In genomic region chr9:120919130-120919529, GRCm38 (mm10) we compare ENCODE assay signal across 11 mouse cellular contexts. TPM values are rescaled to one million over a fixed set of nuclear protein-coding genes. Genes with fewer than 3 reads are reported as not detected.
DNase-seq lines count a peak whose midpoint lies in the region; ATAC-seq and TF ChIP-seq lines count a peak whose summit lies in the region.
"Had no signal": no experiment of that assay in that cellular context is flagged by ENCODE, and none has a peak within 500 bp of the region (broad histone marks: within the 10 kb centered on the region; RNA-seq: fewer than 3 reads in every experiment).

No protein-coding gene starts in this region.

- H3K9ac ChIP-seq in lung, postnatal 0 days (replicated peaks; ENCODE audit: low read depth): no peak overlapping the region
- H3K9ac ChIP-seq in heart, embryonic 11.5 days (ENCODE audit: low read depth, low read length): no peak overlapping the region
- H3K9ac ChIP-seq: limb, embryonic 13.5 days; midbrain, embryonic 13.5 days had no signal

- no peak for TF ChIP-seq POLR2A in lung, adult 2 months (IDR thresholded peaks at IDR 0.05; ENCODE audit: borderline replicate concordance, extremely low read depth, low read depth, low read length)

- DNase-seq in lung, adult 2 months: peak; percentile 36
- no peak for DNase-seq in lung, postnatal 14 days
- no peak for DNase-seq in embryonic facial prominence, embryonic 10.5 days (ENCODE audit: low spot score)
- peak; percentile 74 for DNase-seq in lung, postnatal 0 days (ENCODE audit: low spot score)
- DNase-seq in urinary bladder, postnatal 36 days (ENCODE audit: low spot score in 2 of 2): peak; percentile 64 to 67
- DNase-seq in MN1 (ENCODE audit: low spot score): no peak
- DNase-seq: gastrocnemius, postnatal 36 days had no signal

- ATAC-seq in lung, postnatal 0 days: peak; percentile 64
- no peak for ATAC-seq in heart, embryonic 11.5 days (replicated peaks; ENCODE audit: insufficient number of reproducible peaks, low FRiP score, low TSS enrichment)
- ATAC-seq: midbrain, embryonic 13.5 days; Patski had no signal

- no peaks in the 10 kb centered on the region for H3K36me3 ChIP-seq in embryonic facial prominence, embryonic 10.5 days (replicated peaks)
- no peaks in the 10 kb centered on the region for H3K36me3 ChIP-seq in lung, postnatal 0 days (ENCODE audit: insufficient read depth, low read length)
- no peaks in the 10 kb centered on the region for H3K36me3 ChIP-seq in heart, embryonic 11.5 days (ENCODE audit: control insufficient read depth, insufficient read depth, low read length)
- H3K36me3 ChIP-seq: limb, embryonic 13.5 days; midbrain, embryonic 13.5 days had no signal

- WGBS in lung, adult 2 months: 50% methylated on average over 5 of the region's 5 CpGs
- 79% methylated on average over 5 of the region's 5 CpGs for WGBS in embryonic facial prominence, embryonic 10.5 days
- 46% methylated on average over 5 of the region's 5 CpGs for WGBS in lung, postnatal 0 days
- 70% methylated on average over 5 of the region's 5 CpGs for WGBS in heart, embryonic 11.5 days (ENCODE audit: insufficient replicate concordance)

- no peak overlapping the region for H3K4me3 ChIP-seq in lung, adult 2 months (replicated peaks; ENCODE audit: extremely low read depth, low read depth, low read length)
- H3K4me3 ChIP-seq in embryonic facial prominence, embryonic 10.5 days: no peak overlapping the region
- no peak overlapping the region for H3K4me3 ChIP-seq in lung, postnatal 0 days (ENCODE audit: low read depth, low read length)
- no peak overlapping the region for H3K4me3 ChIP-seq in heart, embryonic 11.5 days (ENCODE audit: low read depth, low read length)
- H3K4me3 ChIP-seq: limb, embryonic 13.5 days; midbrain, embryonic 13.5 days had no signal

- no peaks in the 10 kb centered on the region for H3K27me3 ChIP-seq in embryonic facial prominence, embryonic 10.5 days (replicated peaks; ENCODE audit: low read depth, poor library complexity, severe bottlenecking)
- H3K27me3 ChIP-seq in lung, postnatal 0 days (replicated peaks; ENCODE audit: insufficient read depth, low read length): no peaks in the 10 kb centered on the region
- no peaks in the 10 kb centered on the region for H3K27me3 ChIP-seq in heart, embryonic 11.5 days (ENCODE audit: control insufficient read depth, insufficient read depth, low read length)
- H3K27me3 ChIP-seq: limb, embryonic 13.5 days; midbrain, embryonic 13.5 days; Patski had no signal

- peaks cover 15% of the 10 kb centered on the region for H3K4me1 ChIP-seq in lung, adult 2 months (ENCODE audit: control insufficient read depth, insufficient read depth, low read length)
- H3K4me1 ChIP-seq in embryonic facial prominence, embryonic 10.5 days: 0 out of 2 replicates have a peak, but pooled peaks cover 11% of the 10 kb centered on the region
- H3K4me1 ChIP-seq in lung, postnatal 0 days (ENCODE audit: insufficient read depth, low read depth, low read length): peaks cover 5% of the 10 kb centered on the region; the same call in 1 of the 2 replicates
- peaks cover 6% of the 10 kb centered on the region; the same call in 1 of the 2 replicates for H3K4me1 ChIP-seq in heart, embryonic 11.5 days (ENCODE audit: control insufficient read depth, insufficient read depth, low read length)
- H3K4me1 ChIP-seq: midbrain, embryonic 13.5 days had no signal

- H3K4me2 ChIP-seq in lung, postnatal 0 days (replicated peaks; ENCODE audit: low read depth, low read length): no peak overlapping the region
- no peak overlapping the region for H3K4me2 ChIP-seq in heart, embryonic 11.5 days
- H3K4me2 ChIP-seq: limb, embryonic 13.5 days; midbrain, embryonic 13.5 days had no signal

- peak overlapping the region; percentile 51; the same call in 1 of the 2 replicates for H3K27ac ChIP-seq in embryonic facial prominence, embryonic 10.5 days (replicated peaks)
- H3K27ac ChIP-seq in lung, postnatal 0 days (ENCODE audit: low read length): peak overlapping the region; percentile 64
- H3K27ac ChIP-seq in heart, embryonic 11.5 days (ENCODE audit: low read depth, low read length): no peak overlapping the region
- H3K27ac ChIP-seq: limb, embryonic 13.5 days; midbrain, embryonic 13.5 days had no signal

- H3K9me3 ChIP-seq in embryonic facial prominence, embryonic 10.5 days: no peaks in the 10 kb centered on the region
- no peaks in the 10 kb centered on the region for H3K9me3 ChIP-seq in lung, postnatal 0 days (ENCODE audit: low read length)
- H3K9me3 ChIP-seq in heart, embryonic 11.5 days (replicated peaks; ENCODE audit: control insufficient read depth, low read length): no peaks in the 10 kb centered on the region

- TF ChIP-seq CTCF in lung, adult 2 months (IDR thresholded peaks at IDR 0.05; ENCODE audit: insufficient read depth, low read length): no peak
- TF ChIP-seq CTCF in lung, postnatal 0 days (IDR thresholded peaks at IDR 0.05): no peak

- TF ChIP-seq EP300 in lung, postnatal 0 days (IDR thresholded peaks at IDR 0.05): peak; percentile 41; the same call in 1 of the 2 replicates

RNA-seq across cellular contexts. Expression of gene Ctnnb1, which starts 9.9 kb away (rescaled TPM):
- polyA plus RNA-seq in lung, adult 2 months (2012; rRNA removed): 149 and 203 TPM in 2 replicates
- 584 and 637 TPM in 2 replicates for polyA plus RNA-seq in embryonic facial prominence, embryonic 10.5 days (2016; fragmentation: Nextera tagmentation; extraction: Ambion mirVana)
- 383 and 452 TPM in 2 replicates for polyA plus RNA-seq in lung, postnatal 0 days (2015; fragmentation: Nextera tagmentation; extraction: Ambion mirVana)
- polyA plus RNA-seq in heart, embryonic 11.5 days (2014; fragmentation: Nextera tagmentation; extraction: Ambion mirVana): 433 and 469 TPM in 2 replicates

Comparison
In these comparisons a context has a peak if more than half of its experiments do, and no peak if none do; other contexts are left out.
1. DNase-seq: peak in lung, adult 2 months (single experiment), lung, postnatal 0 days (single experiment) and urinary bladder, postnatal 36 days (2 of 2); none in lung, postnatal 14 days (single experiment), embryonic facial prominence, embryonic 10.5 days (single experiment) and MN1 (single experiment).